Mouse (Mus musculus) forebrain, embryonic 16.5 days (tissue): ENCODE results near the gene Zfp704. TPM values are rescaled to one million over a fixed set of nuclear protein-coding genes. Genes with fewer than 3 reads are reported as not detected.

Experiments
- ATAC-seq: fragments of 200-750 bp; cut with Nextera tagmentation; 2 replicates; pipeline ENCODE4 v1.8.0; 2017; ENCODE audit warnings: mild to moderate bottlenecking, moderate library complexity
- H3K27ac ChIP-seq: fragments of 300-500 bp; sonication (generic); 2 replicates; pipeline ENCODE4 v1.5.1; 2014; ENCODE audit warnings: low read length, control low read depth
- H3K27me3 ChIP-seq: fragments of 300-500 bp; sonication (generic); replicated peaks from 2 replicates; pipeline ENCODE4 v1.6.1; 2014; ENCODE audit warnings: low read length; ENCODE audit not compliant: control insufficient read depth, insufficient read depth
- H3K36me3 ChIP-seq: fragments of 300-500 bp; sonication (generic); 2 replicates; pipeline ENCODE4 v1.6.1; 2014; ENCODE audit not compliant: control insufficient read depth, insufficient read depth
- H3K4me1 ChIP-seq: fragments of 300-500 bp; sonication (generic); replicated peaks from 2 replicates; pipeline ENCODE4 v1.6.1; 2014; ENCODE audit warnings: low read length; ENCODE audit not compliant: control insufficient read depth, insufficient read depth
- H3K4me2 ChIP-seq: fragments of 300-500 bp; sonication (generic); 2 replicates; pipeline ENCODE4 v1.6.1; 2014; ENCODE audit warnings: mild to moderate bottlenecking, low read length, control low read depth
- H3K4me3 ChIP-seq: fragments of 300-500 bp; sonication (generic); replicated peaks from 2 replicates; pipeline ENCODE4 v1.5.1; 2014; ENCODE audit warnings: mild to moderate bottlenecking, low read length, control low read depth
- H3K9ac ChIP-seq: fragments of 300-500 bp; sonication (generic); replicated peaks from 2 replicates; pipeline ENCODE4 v1.6.1; 2014; ENCODE audit warnings: low read depth, low read length, control low read depth
- H3K9me3 ChIP-seq: fragments of 300-500 bp; sonication (generic); 2 replicates; pipeline ENCODE4 v1.6.1; 2016; ENCODE audit warnings: low read length; ENCODE audit not compliant: control insufficient read depth
- WGBS: fragments of 180-500 bp; shearing (Covaris S2); extraction: QIAGEN DNeasy Blood & Tissue Kit; methylation state at CpG from one replicate; pipeline ENCODE4 v1.1.7; 2014; 5-methylcytosine and 5-hydroxymethylcytosine counted together
- polyA plus RNA-seq: library from polyadenylated mRNA; unstranded; fragments of >200 nt; fragmentation: Nextera tagmentation; extraction: Ambion mirVana; gene quantifications from 2 replicates; pipeline ENCODE4 v1.2.1, GENCODE M21; 2015

The Zfp704 gene
- polyA plus RNA-seq, 1 experiment from 2014 or later, result 19.7 TPM

GRCm38 (mm10) chr3:9600577-9600976, 9.3 kb downstream of the Zfp704 start:
- Histone ChIP-seq H3K36me3 (no peaks in the 10 kb centered on the region), H3K9me3 (no peaks in the 10 kb centered on the region), H3K27ac (no peak overlapping the region), H3K9ac (no peak overlapping the region), H3K4me3 (no peak overlapping the region), H3K27me3 (no peaks in the 10 kb centered on the region), H3K4me1 (peaks cover 11% of the 10 kb centered on the region; the same call in 1 of the 2 replicates), H3K4me2 (no peak overlapping the region)
- no peak for ATAC-seq
- 72% methylated on average over 6 of the region's 6 CpGs for WGBS

- Histone ChIP-seq H3K36me3 (no peaks in the 10 kb centered on the region), H3K4me2 (no peak overlapping the region), H3K4me1 (peaks cover 11% of the 10 kb centered on the region; the same call in 1 of the 2 replicates), H3K9me3 (no peaks in the 10 kb centered on the region), H3K27me3 (no peaks in the 10 kb centered on the region), H3K27ac (no peak overlapping the region), H3K9ac (no peak overlapping the region), H3K4me3 (no peak overlapping the region)
- ATAC-seq, result no peak
- WGBS, result 85% methylated on average over 11 of the region's 11 CpGs
Observed at GRCm38 (mm10) chr3:9599738-9600410, 10.0 kb downstream of the Zfp704 start.

GRCm38 (mm10) chr3:9598061-9598460, 11.8 kb downstream of the Zfp704 start:
- Histone ChIP-seq H3K9me3 (no peaks in the 10 kb centered on the region), H3K4me3 (no peak overlapping the region), H3K27ac (no peak overlapping the region), H3K9ac (no peak overlapping the region), H3K27me3 (no peaks in the 10 kb centered on the region), H3K4me2 (no peak overlapping the region), H3K4me1 (peaks cover 8% of the 10 kb centered on the region; the same call in 1 of the 2 replicates), H3K36me3 (no peaks in the 10 kb centered on the region)
- no peak for ATAC-seq
- 88% methylated on average over 3 of the region's 3 CpGs for WGBS

GRCm38 (mm10) chr3:9594457-9594856, 15.4 kb downstream of the Zfp704 start:
- 68% methylated on average over 7 of the region's 7 CpGs for WGBS

GRCm38 (mm10) chr3:9593832-9594231, 16.1 kb downstream of the Zfp704 start:
- no peaks in the 10 kb centered on the region for H3K9me3 ChIP-seq
- no peak overlapping the region for H3K9ac ChIP-seq
- H3K36me3 ChIP-seq, result no peaks in the 10 kb centered on the region
- ATAC-seq, result peak; percentile 22; the same call in 1 of the 2 replicates
- no peaks in the 10 kb centered on the region for H3K27me3 ChIP-seq
- no peak overlapping the region for H3K27ac ChIP-seq
- WGBS, result 82% methylated on average over 2 of the region's 2 CpGs
- no peak overlapping the region for H3K4me3 ChIP-seq
- no peak overlapping the region for H3K4me2 ChIP-seq
- H3K4me1 ChIP-seq, result no peaks in the 10 kb centered on the region; the same call in 1 of the 2 replicates

More at GRCm38 (mm10) chr3:9594457-9594856, 15.4 kb downstream of the Zfp704 start:
- H3K36me3 ChIP-seq, result no peaks in the 10 kb centered on the region
- no peak overlapping the region for H3K9ac ChIP-seq
- H3K4me2 ChIP-seq, result no peak overlapping the region
- H3K27me3 ChIP-seq, result no peaks in the 10 kb centered on the region
- peaks cover under 1% of the 10 kb centered on the region; the same call in 1 of the 2 replicates for H3K4me1 ChIP-seq
- no peak overlapping the region for H3K27ac ChIP-seq
- ATAC-seq, result no peak
- H3K9me3 ChIP-seq, result no peaks in the 10 kb centered on the region
- no peak overlapping the region for H3K4me3 ChIP-seq

- no peak overlapping the region for H3K4me3 ChIP-seq
- H3K4me1 ChIP-seq, result no peaks in the 10 kb centered on the region; the same call in 1 of the 2 replicates
- H3K9ac ChIP-seq, result no peak overlapping the region
- H3K36me3 ChIP-seq, result no peaks in the 10 kb centered on the region
- no peaks in the 10 kb centered on the region for H3K9me3 ChIP-seq
- H3K27me3 ChIP-seq, result no peaks in the 10 kb centered on the region
- H3K4me2 ChIP-seq, result no peak overlapping the region
- WGBS, result 93% methylated on average over 8 of the region's 8 CpGs
- no peak for ATAC-seq
- no peak overlapping the region for H3K27ac ChIP-seq
Observed at GRCm38 (mm10) chr3:9591416-9592110, 18.3 kb downstream of the Zfp704 start.

- Histone ChIP-seq H3K27me3 (no peaks in the 10 kb centered on the region), H3K4me3 (no peak overlapping the region), H3K27ac (no peak overlapping the region), H3K36me3 (no peaks in the 10 kb centered on the region), H3K9ac (no peak overlapping the region), H3K4me2 (no peak overlapping the region), H3K4me1 (peaks cover 3% of the 10 kb centered on the region), H3K9me3 (no peaks in the 10 kb centered on the region)
- WGBS, result 92% methylated on average over 4 of the region's 4 CpGs
- ATAC-seq, result no peak
Observed at GRCm38 (mm10) chr3:9588635-9589034, 21.2 kb downstream of the Zfp704 start.

- H3K36me3 ChIP-seq, result no peaks in the 10 kb centered on the region
- H3K9me3 ChIP-seq, result no peaks in the 10 kb centered on the region
- H3K4me2 ChIP-seq, result no peak overlapping the region
- WGBS, result 95% methylated on average over 7 of the region's 7 CpGs
- H3K27me3 ChIP-seq, result no peaks in the 10 kb centered on the region
- H3K27ac ChIP-seq, result no peak overlapping the region
- peaks cover 5% of the 10 kb centered on the region for H3K4me1 ChIP-seq
- no peak for ATAC-seq
- no peak overlapping the region for H3K9ac ChIP-seq
- no peak overlapping the region for H3K4me3 ChIP-seq
Observed at GRCm38 (mm10) chr3:9587304-9587703, 22.6 kb downstream of the Zfp704 start.

GRCm38 (mm10) chr3:9583516-9583915, 26.4 kb downstream of the Zfp704 start:
- Histone ChIP-seq H3K9ac (no peak overlapping the region), H3K4me2 (no peak overlapping the region), H3K4me3 (no peak overlapping the region), H3K4me1 (peaks cover 12% of the 10 kb centered on the region), H3K27me3 (no peaks in the 10 kb centered on the region), H3K36me3 (no peaks in the 10 kb centered on the region), H3K9me3 (no peaks in the 10 kb centered on the region), H3K27ac (no peak overlapping the region)
- ATAC-seq, result no peak
- 53% methylated on average over 2 of the region's 2 CpGs for WGBS
